Mouse (Mus musculus) v-Abl transformed pro-B cells (cell line): ENCODE measurements around the gene Mvb12b.

Experiments used
- in situ Hi-C, 2 experiments: fragments of 400-800 bp; cut with MboI; formaldehyde crosslinking; loops; one replicate each; pipeline ENCODE4 v1.15.1; 2025; ENCODE audit not compliant: unreplicated experiment in 2 of 2

The Mvb12b gene

GRCm38 (mm10) chr2:33754317-33754633 lies 133.5 kb downstream of the Mvb12b start:
- in situ Hi-C loops: loop anchor here (5.0 to 10.0 kb wide), 3 partner anchors 51 to 888 kb away; no protein-coding TSS in a partner anchor

- in situ Hi-C loops: loop anchor here (5.0 to 10.0 kb wide), 3 partner anchors 51 to 889 kb away; no protein-coding TSS in a partner anchor
Measured at GRCm38 (mm10) chr2:33753630-33754316, 134.0 kb downstream of the Mvb12b start.

GRCm38 (mm10) chr2:33750611-33751010 lies 137.1 kb downstream of the Mvb12b start:
- in situ Hi-C loops: loop anchor here (5.0 to 10.0 kb wide), 3 partner anchors 54 to 892 kb away; no protein-coding TSS in a partner anchor

- in situ Hi-C loops: loop anchor here (5.0 to 10.0 kb wide), 4 partner anchors 211 to 771 kb away; no protein-coding TSS in a partner anchor
Measured at GRCm38 (mm10) chr2:33746471-33746870, 141.3 kb downstream of the Mvb12b start.

GRCm38 (mm10) chr2:33745724-33746123 lies 142.0 kb downstream of the Mvb12b start:
- in situ Hi-C loops: loop anchor here (5.0 to 10.0 kb wide), 4 partner anchors 212 to 772 kb away; no protein-coding TSS in a partner anchor

- in situ Hi-C loops: loop anchor here in 1 of 2 experiments (10.0 kb wide), 1 partner anchor 52 kb away; no protein-coding TSS in a partner anchor
Measured at GRCm38 (mm10) chr2:33737128-33737527, 150.6 kb downstream of the Mvb12b start.

GRCm38 (mm10) chr2:33736722-33737121 lies 151.0 kb downstream of the Mvb12b start:
- in situ Hi-C loops: loop anchor here in 1 of 2 experiments (10.0 kb wide), 1 partner anchor 52 kb away; no protein-coding TSS in a partner anchor

- in situ Hi-C loops: loop anchor here (5.0 to 10.0 kb wide), 4 partner anchors 43 to 248 kb away; no protein-coding TSS in a partner anchor
Measured at GRCm38 (mm10) chr2:33734781-33735485, 152.8 kb downstream of the Mvb12b start.

- in situ Hi-C loops: loop anchor here (5.0 to 10.0 kb wide), 4 partner anchors 37 to 242 kb away; no protein-coding TSS in a partner anchor
Measured at GRCm38 (mm10) chr2:33729701-33730100, 158.0 kb downstream of the Mvb12b start.

- in situ Hi-C loops: no loop called here
Measured at GRCm38 (mm10) chr2:33727199-33727598, 160.5 kb downstream of the Mvb12b start.

- in situ Hi-C loops: no loop called here
Measured at GRCm38 (mm10) chr2:33720380-33720898, 167.3 kb downstream of the Mvb12b start.

- in situ Hi-C loops: no loop called here
Measured at GRCm38 (mm10) chr2:33719339-33720066, 168.2 kb downstream of the Mvb12b start.

GRCm38 (mm10) chr2:33718561-33718960 lies 169.2 kb downstream of the Mvb12b start:
- in situ Hi-C loops: no loop called here

GRCm38 (mm10) chr2:33717821-33718351 lies 169.9 kb downstream of the Mvb12b start:
- in situ Hi-C loops: no loop called here

GRCm38 (mm10) chr2:33717378-33717777 lies 170.4 kb downstream of the Mvb12b start:
- in situ Hi-C loops: no loop called here

- in situ Hi-C loops: no loop called here
Measured at GRCm38 (mm10) chr2:33716878-33717277, 170.9 kb downstream of the Mvb12b start.

GRCm38 (mm10) chr2:33714932-33715331 lies 172.8 kb downstream of the Mvb12b start:
- in situ Hi-C loops: no loop called here

GRCm38 (mm10) chr2:33713580-33714260 lies 174.0 kb downstream of the Mvb12b start:
- in situ Hi-C loops: no loop called here

GRCm38 (mm10) chr2:33712811-33713210 lies 174.9 kb downstream of the Mvb12b start:
- in situ Hi-C loops: no loop called here

GRCm38 (mm10) chr2:33708831-33709230 lies 178.9 kb downstream of the Mvb12b start:
- in situ Hi-C loops: no loop called here
